Mouse (Mus musculus) frontal cortex, postnatal 10 days (tissue): ENCODE measurements around the gene 1700001L19Rik.
"Not testable (repeated sequence)": the region's sequence is repeated elsewhere in the genome, so short reads cannot be mapped to it uniquely, and the experiment has no call there.

Experiments used
- DNase-seq, 2 experiments: peaks; one replicate each; pipeline ENCODE4 v3.0.0; 2022; ENCODE audit warnings: low spot score in 2 of 2, mixed read lengths in 1 of 2

The 1700001L19Rik gene

DNA sequence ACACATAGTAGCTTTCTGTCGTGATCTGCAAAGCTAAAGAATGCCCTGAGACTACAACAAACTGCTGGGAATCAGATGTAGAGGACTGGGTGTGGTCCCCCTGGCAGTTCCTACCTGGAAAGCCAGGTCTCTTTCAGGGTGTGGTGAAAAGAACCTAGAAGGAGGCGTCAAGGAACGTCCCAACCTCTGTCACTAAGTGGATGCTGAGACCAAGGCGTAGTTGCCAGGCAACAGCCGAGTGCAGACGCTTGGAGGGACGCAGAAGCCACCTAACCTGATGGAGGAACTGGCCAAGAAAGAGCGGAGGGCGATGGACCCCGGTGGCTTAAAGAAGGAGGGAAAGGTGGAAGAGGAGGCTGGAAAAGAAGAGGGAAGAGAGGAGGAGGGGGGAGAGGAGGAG is at the start of gene 1700001L19Rik:
TSS of gene 1700001L19Rik (plus strand) at position 223 of the 400 bp plus-strand sequence.
- no peak for DNase-seq

DNA sequence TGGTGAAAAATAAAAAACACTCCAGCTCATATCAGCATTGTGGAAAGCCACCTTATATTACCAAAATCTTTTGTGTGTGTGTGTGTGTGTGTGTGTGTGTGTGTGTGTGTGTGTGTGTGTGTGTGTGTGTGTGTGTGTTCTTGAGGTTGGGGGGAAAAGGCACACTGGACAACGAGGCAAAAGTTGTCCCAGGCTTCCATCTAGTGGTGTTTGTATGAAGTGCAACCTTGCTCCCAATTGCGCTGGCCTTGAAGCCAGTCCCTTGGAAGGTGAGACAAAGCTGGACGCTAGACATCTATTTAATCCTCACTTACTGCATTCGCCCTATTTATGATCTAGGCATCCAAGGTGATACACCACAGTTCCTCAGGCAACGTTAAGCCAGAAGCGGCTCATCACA is 43.8 kb upstream of the 1700001L19Rik start:
- DNase-seq, result not testable (repeated sequence)

DNA sequence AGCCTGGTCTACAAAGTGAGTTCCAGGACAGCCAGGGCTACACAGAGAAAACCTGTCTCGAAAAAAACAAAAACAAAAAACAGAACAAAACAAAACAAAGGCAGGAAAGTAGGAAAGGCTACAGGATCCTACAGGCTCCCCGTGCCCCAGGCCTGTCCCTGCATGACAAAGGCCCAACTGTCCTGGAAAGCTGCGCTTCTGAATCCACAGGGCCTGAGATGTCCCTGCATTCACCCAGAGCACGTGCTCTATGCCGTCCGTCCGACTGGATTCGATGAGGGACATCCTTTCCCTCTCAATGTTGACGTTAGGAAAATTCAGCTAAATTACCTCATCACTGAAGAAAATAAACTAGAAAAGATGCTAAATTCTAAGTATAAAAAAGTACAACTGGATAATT is 29.1 kb upstream of the 1700001L19Rik start:
- no peak for DNase-seq

DNA sequence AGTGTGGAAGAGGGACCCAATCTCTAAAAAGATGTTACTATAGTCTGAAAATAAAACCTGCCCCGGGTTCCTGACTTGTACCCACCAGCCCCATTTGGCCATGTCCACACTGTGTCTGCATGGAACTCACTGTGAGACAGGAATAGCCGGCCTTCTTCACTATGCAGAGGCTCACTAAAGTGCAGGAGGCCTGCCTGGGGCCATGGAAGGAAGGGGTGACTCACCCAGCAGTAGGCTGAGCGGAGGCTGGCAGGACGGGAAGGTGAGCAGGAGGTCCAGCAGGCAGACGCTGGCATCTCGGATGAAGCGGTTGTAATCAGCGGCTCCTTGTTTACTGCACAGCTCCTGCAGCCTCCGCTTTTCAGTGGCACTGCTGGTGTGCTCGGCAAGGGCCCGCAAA is 28.7 kb upstream of the 1700001L19Rik start:
- DNase-seq, result no peak

DNA sequence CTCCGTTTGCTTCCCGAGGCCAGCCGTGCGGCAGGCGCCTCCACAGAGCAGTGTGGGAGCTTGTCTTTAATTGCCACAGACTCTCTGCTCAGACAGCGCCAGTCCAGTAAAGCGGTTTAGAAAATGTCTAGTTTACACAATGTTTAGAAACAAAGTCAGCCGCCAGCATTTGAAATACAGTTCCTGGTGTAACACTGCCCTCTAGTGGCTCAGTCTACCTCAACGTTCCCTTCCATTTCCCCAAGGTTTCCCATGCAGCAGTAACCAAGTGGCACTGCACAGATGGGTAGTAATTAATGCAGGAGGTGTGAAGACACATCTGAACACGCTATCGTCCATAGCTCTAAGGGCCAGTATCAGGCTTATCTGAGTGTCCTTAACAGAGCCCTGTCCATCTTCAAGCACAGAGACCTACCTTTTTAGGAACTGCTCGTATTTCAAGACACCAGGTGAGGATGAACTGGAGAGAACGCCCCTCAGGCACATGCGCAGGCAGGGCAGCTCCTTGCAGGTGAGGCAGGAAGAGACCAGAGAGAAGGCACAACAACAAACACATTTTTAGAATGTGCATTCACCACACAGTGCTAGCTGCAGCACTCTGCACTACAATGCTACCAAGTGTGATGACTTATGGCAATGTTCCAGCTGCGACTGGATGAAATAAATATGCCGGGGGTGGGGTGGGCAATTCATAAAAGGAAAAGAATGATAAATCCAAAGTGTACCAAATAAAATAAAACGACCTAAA is 27.5 kb upstream of the 1700001L19Rik start:
- DNase-seq, result peak in 1 of 2 experiments; percentile 56

DNA sequence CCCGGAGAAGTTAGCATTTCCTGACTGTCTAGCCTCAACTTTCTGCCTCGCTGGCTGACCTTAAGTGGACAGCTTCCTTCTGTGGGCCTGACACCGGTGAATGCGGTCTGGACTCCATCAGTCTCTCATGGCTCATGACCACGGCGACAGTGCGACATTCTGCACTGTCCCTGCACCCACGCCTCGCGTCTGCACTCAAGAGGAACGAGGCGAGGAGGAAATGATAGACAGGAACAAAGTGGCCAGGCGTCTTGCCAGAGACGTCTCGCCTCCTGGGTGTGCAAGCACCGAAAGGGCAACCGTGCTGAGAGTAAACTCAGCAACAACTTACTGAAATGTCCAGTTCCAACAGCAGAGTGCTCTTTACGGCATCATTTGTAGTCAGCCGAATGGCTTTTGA is 25.0 kb upstream of the 1700001L19Rik start:
- no peak for DNase-seq

DNA sequence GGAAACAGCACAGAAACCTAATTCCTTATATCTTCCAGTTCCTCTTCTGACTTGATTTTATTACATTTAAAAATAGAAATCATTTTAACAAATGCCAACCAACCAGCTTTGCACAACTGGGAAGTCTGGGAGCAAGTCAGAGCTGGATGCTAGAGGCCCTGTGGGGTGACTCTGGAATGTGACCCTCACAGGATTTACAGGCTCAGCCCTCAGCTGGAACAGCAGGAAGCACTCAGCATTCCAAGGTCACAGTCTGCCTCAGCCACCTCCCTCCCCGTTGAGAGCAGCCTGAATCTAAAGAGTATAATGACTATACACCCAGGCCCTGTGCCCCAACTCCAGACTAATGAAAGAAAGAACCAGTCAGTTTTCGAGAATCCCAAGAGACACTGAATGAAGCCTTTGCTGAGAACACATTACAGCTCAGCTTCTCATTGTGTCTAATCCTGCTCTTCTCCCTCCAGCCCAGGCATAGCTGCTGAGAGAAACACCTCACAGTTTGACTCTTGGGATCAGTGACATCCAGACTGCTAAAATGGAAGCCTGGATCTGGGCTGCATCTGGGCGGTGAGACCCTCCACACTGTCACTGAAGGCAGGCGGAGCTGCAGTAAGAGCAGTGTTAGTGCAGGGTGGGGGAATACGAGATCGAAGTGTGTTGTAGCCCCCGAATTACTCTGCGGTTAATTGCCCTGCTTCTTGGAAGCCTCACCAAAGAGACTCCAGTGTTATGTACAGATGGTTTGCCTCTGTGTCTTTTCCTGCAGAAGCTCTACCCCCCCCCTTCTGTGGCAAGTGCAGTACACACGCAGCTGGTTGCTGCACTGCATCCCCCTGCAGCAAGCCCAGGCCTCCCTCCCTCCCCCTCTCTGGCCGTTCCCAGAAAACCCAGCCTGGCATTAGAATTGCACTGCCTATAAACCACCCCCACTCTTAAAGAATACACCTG is 24.0 kb upstream of the 1700001L19Rik start:
- no peak for DNase-seq

DNA sequence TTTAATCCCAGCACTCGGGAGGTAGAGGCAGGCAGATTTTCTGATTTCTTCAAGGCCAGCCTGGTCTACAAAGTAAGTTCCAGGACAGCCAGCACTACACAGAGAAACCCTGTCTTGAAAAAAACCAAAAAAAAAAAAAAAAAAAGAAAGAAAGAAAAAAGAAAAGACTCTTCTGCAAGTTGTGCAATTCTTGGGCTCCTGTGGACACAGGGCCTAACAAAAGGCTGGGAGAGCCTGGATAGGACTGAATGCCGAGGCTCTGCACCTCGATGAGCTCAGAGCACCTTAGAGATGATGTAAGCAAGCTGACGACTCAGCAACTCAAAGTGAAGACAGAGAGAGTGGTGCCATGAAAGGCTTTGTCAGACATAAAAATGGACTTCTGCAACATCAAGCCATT is 22.8 kb upstream of the 1700001L19Rik start:
- no peak for DNase-seq

DNA sequence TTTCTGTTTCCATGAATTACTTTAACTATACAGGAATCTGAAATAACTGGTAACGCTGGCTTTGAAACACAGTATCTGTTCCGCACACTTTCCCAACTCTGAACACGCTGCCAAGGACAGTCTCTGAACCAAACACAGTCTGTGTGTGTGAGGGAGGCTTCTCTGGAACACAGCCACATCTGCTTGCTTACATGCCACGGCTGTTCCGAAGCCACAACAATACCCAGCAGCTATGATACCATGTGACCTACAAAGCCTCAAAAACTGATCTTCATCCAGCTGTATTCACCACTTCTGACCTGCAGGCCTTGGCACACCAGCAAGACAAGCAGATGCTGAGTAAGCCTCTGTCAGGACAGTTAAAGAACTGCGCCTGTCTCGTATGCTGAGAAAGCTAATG is 19.3 kb upstream of the 1700001L19Rik start:
- no peak for DNase-seq

DNA sequence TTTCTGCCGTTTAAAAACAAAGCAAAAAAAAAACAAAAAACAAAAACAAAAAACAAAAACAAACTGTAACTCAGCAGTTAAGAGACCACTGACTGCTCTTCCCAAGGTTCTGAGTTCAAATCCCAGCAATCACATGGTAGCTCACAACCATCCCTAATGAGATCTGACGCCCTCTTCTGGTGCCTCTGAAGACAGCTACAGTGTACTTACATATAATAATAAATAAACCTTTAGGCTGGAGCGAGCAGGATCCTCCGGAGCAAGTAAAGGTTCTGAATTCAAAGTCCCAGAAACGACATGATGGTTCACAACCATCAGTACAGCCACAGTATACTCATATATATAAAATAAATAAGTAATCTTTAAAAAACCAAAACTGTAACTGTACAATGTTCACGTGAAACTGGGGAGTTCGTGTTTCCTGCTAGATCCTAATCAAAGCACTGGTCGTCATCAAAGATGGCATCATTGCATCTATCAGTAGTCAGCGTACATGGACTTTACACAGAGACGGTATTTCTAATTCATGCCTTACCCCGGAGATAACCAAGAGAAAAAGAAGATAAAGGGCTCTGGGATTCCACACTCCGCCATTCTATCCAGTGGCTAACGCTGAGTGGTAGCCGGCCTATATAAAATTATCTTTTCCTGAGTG is 16.0 kb upstream of the 1700001L19Rik start:
- no peak for DNase-seq

DNA sequence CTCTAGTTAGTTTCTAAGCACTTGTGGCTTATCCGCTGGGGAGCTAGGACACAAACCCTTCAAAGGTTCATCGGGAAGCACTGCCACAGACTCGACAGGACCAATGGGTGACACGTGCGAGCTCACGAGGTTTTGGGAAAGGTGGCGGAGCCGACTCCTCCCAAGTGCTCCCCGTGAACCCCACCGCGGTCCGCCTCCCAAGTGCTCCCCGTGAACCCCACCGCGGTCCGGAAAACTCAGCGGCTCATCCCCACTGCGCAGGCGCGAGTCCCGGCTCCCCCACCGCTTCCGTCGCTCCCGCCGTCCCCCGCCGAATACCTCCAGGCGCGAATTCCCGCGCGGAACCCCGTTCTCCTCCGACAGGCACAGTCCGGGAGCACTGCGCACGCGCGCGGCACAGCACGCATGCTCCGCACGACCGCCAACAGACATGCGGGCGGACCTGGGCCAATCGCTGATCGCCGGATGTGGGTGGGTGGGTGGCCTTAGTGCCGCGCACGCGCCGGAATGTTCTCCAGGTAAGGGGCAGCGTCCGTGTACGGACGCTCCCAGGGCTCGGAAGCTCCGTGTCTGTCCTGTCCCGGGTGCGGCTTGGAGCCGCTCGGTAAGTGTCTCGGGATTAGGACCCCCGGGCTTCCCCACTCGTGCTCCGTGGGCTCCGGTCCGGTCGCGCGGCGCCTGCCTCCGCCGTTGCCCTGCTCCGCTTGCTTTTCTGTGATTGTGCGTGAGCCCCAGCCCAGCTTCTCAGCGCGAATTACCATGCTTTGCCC is 15.3 kb upstream of the 1700001L19Rik start, which contains the start of the genes Mtrr and Fastkd3:
TSS of gene Mtrr (minus strand) at position 403 of the 770 bp plus-strand sequence.
TSS of gene Fastkd3 (plus strand) at position 488 of the 770 bp plus-strand sequence.
- DNase-seq, result peak; percentile 95 to 98

DNA sequence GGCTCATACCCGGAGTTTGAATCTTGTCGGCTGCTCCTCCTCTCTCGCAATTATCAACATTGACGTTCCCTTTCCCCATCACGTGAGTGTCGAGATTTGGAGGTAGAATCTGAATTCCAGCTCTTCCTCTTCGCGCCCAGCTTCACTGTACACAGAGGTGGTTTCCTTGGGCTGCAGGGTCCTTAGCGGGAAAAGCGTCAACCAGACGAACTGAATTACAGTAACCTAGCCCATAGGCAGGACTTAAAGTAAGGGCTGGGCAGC is 14.8 kb upstream of the 1700001L19Rik start:
- DNase-seq, result no peak

DNA sequence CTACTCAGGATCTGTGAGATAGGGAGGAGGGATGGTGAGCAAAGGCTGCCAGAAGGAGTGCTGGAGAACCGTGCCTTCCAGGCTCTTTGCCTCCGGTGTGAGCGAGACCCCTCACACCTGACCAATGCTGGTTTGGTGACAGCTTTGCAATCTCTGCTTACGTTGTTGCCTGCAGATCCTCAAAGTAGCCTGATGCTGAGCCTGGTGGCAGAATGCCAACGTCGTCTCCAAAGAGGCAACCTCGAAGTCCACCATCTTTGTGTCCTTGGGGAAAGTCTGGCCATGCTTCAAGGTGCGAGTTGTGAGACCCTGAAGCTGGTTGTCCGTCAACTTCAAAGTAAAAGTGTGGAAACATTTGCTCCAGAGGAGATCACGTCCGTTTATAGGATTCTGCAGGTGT is 13.3 kb upstream of the 1700001L19Rik start:
- DNase-seq, result no peak

DNA sequence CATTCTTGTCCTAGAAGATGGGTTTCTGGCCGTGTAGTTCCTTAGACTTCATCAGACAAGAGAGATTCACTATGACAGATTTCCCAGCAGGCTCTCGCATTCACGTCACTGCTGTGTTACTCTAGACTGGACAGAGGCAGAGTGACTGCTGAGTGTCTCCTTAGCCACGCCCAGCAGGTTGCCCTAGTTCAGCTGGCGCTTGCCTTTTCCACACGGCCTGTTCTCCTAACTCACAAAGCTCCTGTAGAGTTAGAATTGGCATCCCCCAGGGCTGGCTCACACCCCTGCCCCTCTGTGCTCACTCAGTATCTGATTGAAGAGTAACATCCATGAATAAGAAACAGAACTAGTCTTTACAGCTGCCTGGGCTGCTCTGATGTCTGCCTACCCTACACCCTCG is 11.8 kb upstream of the 1700001L19Rik start:
- no peak for DNase-seq

DNA sequence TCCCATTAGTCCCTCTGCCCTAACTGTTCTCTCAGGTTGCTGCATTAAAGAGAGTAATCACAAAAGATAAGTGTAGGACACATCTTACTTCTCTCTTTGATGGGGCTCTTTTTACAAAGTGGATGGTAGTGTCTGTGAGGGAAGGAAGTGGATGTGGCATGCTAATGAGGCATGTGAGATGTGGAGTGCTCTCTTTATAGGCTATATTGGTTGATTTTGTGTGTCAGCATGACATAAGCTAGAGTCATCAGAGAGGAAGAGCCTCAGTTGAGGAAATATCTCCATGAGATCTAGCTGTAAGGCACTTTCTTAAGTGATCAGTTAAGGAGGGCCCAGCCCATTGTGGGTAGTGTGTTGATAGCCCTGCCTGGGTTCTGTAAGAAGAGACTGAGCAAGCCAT is 8.9 kb upstream of the 1700001L19Rik start:
- no peak for DNase-seq

DNA sequence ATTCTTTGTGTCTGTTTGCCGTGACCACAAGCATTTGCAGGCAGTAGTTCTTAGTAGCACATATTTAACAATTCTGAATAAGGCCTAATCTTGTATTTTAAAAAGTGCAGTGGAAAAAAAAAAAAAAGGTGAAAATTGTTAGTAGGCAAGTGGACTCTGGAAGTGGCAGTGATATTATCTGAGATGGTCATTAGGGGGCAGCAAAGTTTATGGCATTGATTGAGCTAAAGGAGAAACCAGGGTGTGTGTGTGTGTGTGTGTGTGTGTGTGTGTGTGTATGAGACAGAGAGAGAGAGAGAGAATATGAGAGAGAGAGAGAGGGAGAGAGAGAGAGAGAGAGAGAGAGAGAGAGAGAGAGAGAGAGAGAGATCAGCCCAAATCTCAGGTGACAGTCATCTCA is 3.4 kb upstream of the 1700001L19Rik start:
- no peak for DNase-seq

DNA sequence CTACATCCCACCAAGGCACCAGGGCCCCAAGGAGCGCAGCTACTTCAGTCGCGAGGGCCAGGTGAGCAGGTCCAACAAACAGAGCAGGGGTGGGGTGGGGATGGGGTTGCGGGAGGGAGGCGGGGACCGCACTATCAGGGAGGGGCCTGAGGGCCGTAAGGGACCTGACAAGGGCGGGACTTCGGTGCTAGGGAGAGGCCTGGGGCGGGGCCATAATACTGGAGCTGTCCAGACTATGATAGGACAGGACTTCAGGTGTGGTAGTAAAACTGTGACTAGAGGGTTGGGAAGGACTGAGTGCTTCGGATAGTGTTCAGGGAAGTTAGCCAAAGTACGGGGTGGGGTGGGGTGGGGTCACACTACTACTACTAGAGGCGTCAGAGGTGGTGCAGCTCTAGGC is 446 bp downstream of the 1700001L19Rik start:
- DNase-seq, result no peak

DNA sequence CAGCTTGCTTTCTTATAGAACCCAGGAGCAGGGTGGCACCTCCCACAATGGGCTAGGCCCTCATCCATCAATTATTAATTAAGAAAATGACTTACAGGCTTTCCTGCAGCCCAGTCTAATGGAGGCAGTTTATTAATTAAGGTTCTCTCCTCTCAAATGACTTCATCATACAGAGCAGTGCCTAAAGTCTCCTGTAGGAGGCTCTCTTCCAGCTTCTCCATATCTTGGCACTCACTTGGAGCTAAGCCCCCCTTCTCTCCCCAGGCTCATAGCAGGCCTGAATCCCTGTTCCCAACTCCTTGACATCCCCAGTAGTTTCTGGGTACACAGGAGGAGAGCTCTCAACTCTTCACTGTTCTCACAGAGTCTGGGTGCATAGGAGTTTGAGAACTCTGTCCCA is 1.7 kb downstream of the 1700001L19Rik start:
- DNase-seq, result no peak

DNA sequence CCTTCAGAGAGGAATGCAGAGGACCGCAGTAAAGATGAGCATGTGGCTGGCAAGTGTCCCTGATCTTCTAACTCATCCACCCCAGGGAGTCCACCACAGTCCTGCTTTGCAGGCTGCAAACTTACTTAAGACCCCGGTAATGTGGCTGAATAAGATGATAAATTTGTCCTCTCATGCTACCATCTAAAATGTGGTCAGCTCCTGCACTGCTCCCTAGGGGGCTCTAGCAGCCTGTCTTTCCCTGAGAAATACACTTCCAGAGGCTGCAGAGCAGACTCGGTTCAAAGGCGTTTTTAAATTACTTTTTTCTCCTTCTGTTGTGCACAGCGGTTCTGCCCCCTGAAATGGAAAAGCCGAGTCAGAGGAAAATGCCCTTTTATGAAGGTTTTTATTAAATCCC is 4.0 kb downstream of the 1700001L19Rik start:
- no peak for DNase-seq

DNA sequence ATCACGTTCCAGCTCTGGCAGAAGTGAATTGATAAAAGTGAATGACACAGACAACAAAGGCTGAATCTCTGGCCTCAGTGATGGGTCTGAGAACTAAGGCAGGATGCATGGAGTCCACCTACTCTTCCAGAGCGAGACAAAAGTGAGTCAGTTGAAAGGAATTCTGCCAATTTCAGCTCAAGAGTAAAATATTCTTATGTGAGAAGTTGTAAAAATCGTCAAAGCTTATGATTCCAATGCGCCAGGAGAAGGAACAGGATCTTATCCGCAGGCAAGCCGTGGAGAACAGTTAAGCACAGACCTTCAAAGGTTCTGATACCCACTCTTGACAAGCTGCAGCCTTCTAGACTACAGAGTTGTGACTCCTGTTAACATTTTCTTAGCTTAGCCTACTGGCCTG is 5.9 kb downstream of the 1700001L19Rik start:
- DNase-seq, result no peak

DNA sequence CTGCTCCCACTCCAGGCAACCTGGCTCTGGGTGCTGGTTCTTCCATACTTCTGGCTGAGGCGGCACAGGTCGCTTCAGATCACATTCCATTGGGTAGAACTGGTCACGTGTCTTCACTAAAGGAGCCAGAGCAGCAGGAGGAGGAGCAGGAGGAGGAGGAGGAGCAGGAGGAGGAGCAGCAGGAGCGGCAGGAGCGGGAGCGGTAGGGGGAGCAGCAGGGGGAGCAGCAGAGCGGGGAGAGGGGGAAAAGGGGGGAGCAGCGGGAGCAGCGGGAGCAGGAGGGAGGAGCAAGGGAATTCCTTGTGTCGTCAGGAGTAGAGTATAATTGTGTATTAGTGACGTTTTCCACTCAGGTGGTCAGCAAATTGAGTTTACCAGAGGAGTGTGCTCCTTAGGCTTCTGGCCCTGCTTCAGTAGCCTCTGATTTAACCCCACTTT is 8.5 kb downstream of the 1700001L19Rik start:
- no peak for DNase-seq
